Mouse (Mus musculus): ENCODE measurements at regions not wholly inside any gene's neighbourhood (a gene's known extent, or its start where the extent isn't known, plus 50 kb on each side); places are given as distances from the start of the nearest gene placed in this dataset.

DNA sequence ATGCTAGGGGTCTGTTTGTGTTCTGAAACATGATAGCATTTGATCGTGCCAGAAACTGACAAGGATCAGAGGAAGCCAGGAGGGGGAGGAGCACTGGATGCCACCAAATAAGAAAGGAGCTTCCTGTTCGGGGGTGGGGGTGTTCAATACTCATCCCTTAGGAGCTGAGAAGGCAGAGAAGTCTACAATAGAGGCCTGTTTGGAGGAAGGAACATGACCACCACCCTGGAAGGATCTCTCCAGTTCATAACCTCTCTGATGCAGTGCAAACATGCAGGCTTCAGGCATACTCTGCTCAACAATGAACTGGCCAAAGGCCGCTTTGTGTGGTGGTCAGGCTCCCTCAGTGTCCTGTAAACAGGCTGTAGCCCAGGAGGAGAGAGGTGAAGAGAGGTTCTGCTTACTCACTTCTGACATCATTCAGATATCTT lies 515.8 kb downstream of the Tshz3 start:
- no peaks in the 10 kb centered on the region for H3K27me3 ChIP-seq (replicated peaks; ENCODE audit: control insufficient read depth, insufficient read depth, low read length)
- H3K27ac ChIP-seq (ENCODE audit: low read length) = no peak overlapping the region
- H3K9me3 ChIP-seq (ENCODE audit: control insufficient read depth, low read length) = no peaks in the 10 kb centered on the region
- no peaks in the 10 kb centered on the region for H3K36me3 ChIP-seq (ENCODE audit: control insufficient read depth, insufficient read depth)
- H3K4me3 ChIP-seq (replicated peaks; ENCODE audit: low read length) = no peak overlapping the region
- H3K4me1 ChIP-seq (replicated peaks; ENCODE audit: control insufficient read depth, insufficient read depth, low read length) = peaks cover 5% of the 10 kb centered on the region; the same call in 1 of the 2 replicates
- no peak overlapping the region for H3K4me2 ChIP-seq (ENCODE audit: low read length)
- WGBS = 31% methylated on average over 3 of the region's 3 CpGs
- no peak for ATAC-seq
- no peak overlapping the region for H3K9ac ChIP-seq (replicated peaks; ENCODE audit: low read depth, low read length)

DNA sequence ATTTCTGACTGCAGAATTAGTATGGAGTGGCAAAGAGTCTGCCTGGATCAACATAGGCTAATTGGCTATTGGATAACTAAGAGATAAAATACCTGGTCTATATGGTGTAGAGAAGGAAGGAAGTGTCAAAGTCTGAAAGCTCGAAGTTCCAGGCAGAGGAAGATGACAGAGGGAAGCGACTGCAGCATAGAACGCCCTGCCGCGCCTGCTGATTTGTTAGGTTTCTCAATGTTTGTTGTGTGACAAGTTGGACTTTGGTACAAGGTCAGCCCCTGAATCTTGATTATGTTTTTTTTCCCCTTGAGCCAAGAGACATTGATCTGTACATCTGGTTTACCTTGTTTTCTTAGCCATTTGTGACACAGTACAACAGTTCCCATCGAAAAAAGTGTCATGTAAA lies 517.6 kb downstream of the Tshz3 start:
- no peak overlapping the region for H3K27ac ChIP-seq (ENCODE audit: low read length)
- H3K9ac ChIP-seq (replicated peaks; ENCODE audit: low read depth, low read length) = no peak overlapping the region
- no peaks in the 10 kb centered on the region for H3K36me3 ChIP-seq (ENCODE audit: control insufficient read depth, insufficient read depth)
- H3K4me1 ChIP-seq (replicated peaks; ENCODE audit: control insufficient read depth, insufficient read depth, low read length) = peaks cover 5% of the 10 kb centered on the region; the same call in 1 of the 2 replicates
- 95% methylated on average over 6 of the region's 6 CpGs for WGBS
- no peak for ATAC-seq
- no peaks in the 10 kb centered on the region for H3K27me3 ChIP-seq (replicated peaks; ENCODE audit: control insufficient read depth, insufficient read depth, low read length)
- H3K9me3 ChIP-seq (ENCODE audit: control insufficient read depth, low read length) = no peaks in the 10 kb centered on the region
- H3K4me2 ChIP-seq (ENCODE audit: low read length) = no peak overlapping the region
- no peak overlapping the region for H3K4me3 ChIP-seq (replicated peaks; ENCODE audit: low read length)

DNA sequence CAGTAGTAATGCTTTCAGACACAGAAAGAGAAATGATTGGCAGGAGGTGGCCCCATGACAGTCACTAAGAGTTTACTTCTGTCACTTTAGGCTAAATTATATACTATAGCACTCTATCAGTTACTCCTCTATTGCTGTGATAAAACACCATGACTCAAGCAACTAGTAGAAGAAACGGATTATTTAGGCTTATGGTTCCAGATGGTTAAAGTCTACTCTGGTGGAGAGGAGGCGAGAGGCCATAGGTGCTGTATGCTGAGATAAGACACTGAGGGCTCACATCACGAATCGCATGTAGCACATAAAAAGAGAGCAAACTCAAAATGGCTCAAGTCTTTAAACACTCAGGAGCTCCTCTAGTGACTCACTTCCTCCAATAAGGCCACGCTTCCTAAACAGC lies 522.6 kb downstream of the Tshz3 start:
- H3K27ac ChIP-seq (ENCODE audit: low read length) = no peak overlapping the region
- no peak for ATAC-seq
- WGBS = 95% methylated on average over 5 of the region's 5 CpGs
- no peak overlapping the region for H3K4me3 ChIP-seq (replicated peaks; ENCODE audit: low read length)
- peaks cover 5% of the 10 kb centered on the region; the same call in 1 of the 2 replicates for H3K9me3 ChIP-seq (ENCODE audit: control insufficient read depth, low read length)
- H3K4me2 ChIP-seq (ENCODE audit: low read length) = no peak overlapping the region
- no peaks in the 10 kb centered on the region for H3K27me3 ChIP-seq (replicated peaks; ENCODE audit: control insufficient read depth, insufficient read depth, low read length)
- H3K36me3 ChIP-seq (ENCODE audit: control insufficient read depth, insufficient read depth) = no peaks in the 10 kb centered on the region
- no peaks in the 10 kb centered on the region for H3K4me1 ChIP-seq (replicated peaks; ENCODE audit: control insufficient read depth, insufficient read depth, low read length)
- H3K9ac ChIP-seq (replicated peaks; ENCODE audit: low read depth, low read length) = no peak overlapping the region

DNA sequence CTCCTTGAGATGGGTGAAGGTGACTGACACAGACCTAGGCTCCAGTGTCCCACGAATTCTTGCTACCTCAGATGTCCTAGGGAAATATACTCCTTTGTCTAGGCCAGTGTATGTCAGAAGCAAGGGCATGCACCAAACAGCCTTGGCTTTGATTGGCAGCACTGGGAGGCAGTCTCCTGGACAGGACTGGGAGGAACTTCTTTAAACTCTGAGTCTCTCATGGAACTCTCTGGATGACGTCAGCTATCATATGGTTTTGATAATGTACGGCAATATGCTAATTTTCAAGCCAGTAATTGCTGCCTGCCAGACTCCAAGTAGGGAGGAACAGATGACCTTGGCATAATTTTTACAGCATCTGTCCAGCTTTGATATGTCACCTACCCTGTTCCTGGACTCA lies 528.5 kb downstream of the Tshz3 start:
- ATAC-seq = no peak
- no peaks in the 10 kb centered on the region for H3K36me3 ChIP-seq (ENCODE audit: control insufficient read depth, insufficient read depth)
- H3K27ac ChIP-seq (ENCODE audit: low read length) = no peak overlapping the region
- H3K4me2 ChIP-seq (ENCODE audit: low read length) = no peak overlapping the region
- no peaks in the 10 kb centered on the region for H3K27me3 ChIP-seq (replicated peaks; ENCODE audit: control insufficient read depth, insufficient read depth, low read length)
- H3K4me3 ChIP-seq (replicated peaks; ENCODE audit: low read length) = no peak overlapping the region
- H3K4me1 ChIP-seq (replicated peaks; ENCODE audit: control insufficient read depth, insufficient read depth, low read length) = no peaks in the 10 kb centered on the region
- H3K9me3 ChIP-seq (ENCODE audit: control insufficient read depth, low read length) = peaks cover 3% of the 10 kb centered on the region; the same call in 1 of the 2 replicates
- H3K9ac ChIP-seq (replicated peaks; ENCODE audit: low read depth, low read length) = no peak overlapping the region
- 58% methylated on average over 3 of the region's 3 CpGs for WGBS

DNA sequence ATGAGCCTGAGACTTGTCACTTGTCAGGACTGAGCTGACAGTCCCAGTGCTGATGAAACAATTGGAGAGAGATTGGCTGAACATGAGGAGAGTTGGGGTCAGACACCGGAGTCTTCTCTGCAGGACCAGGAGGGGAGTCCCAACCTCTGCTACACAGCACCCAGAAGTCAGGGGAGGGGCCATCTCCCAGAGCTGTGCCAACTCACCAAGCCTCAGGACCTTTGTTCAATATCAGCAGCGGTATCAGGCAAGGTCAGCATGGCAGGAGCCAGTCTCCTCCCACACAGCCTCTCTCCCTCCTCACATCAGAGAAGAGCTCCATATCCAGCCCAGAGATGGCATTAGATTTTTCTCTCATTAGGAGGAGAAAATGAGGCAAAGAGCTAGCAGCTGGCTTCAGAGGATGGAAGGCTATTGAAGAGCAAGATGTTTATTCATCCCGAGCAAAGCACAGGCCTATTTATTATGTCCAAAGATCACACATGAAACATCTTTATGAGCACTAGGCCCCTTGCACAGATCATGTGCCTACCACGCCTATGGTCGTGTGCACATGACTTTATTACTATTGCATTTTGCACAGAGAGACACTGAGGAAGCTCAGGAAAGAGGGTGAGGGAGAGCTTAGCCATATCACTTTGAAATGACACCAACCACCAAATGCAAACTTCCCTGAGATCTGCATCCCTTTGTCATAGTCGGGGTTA lies 532.9 kb downstream of the Tshz3 start:
- no peak overlapping the region for H3K4me2 ChIP-seq (ENCODE audit: low read length)
- H3K27me3 ChIP-seq (replicated peaks; ENCODE audit: control insufficient read depth, insufficient read depth, low read length) = no peaks in the 10 kb centered on the region
- no peaks in the 10 kb centered on the region for H3K9me3 ChIP-seq (ENCODE audit: control insufficient read depth, low read length)
- H3K27ac ChIP-seq (ENCODE audit: low read length) = no peak overlapping the region
- 81% methylated on average over 6 of the region's 6 CpGs for WGBS
- H3K9ac ChIP-seq (replicated peaks; ENCODE audit: low read depth, low read length) = no peak overlapping the region
- ATAC-seq = no peak
- H3K36me3 ChIP-seq (ENCODE audit: control insufficient read depth, insufficient read depth) = no peaks in the 10 kb centered on the region
- no peak overlapping the region for H3K4me3 ChIP-seq (replicated peaks; ENCODE audit: low read length)
- H3K4me1 ChIP-seq (replicated peaks; ENCODE audit: control insufficient read depth, insufficient read depth, low read length) = no peaks in the 10 kb centered on the region

DNA sequence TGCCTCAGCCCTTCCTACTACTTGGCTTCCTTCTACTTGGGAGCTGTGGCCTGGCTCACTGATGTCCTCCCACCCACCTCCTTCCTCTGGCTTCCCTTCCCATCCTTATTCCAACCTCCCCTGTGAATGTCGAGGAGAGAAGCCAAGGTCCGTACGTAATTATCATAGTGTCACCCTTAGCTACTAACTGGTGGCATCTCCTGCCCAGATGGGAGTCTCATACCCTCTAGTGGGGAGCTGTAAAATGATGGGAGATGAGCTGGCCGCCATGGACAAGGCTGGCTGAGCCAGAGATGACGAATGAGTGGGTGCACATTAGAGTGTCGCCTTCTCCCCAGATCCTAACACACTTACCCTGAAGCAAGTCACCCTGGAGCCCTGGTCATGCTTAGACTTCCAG lies 532.6 kb downstream of the Zfp536 start:
- H3K4me1 ChIP-seq (replicated peaks; ENCODE audit: control insufficient read depth, insufficient read depth, low read length) = no peaks in the 10 kb centered on the region
- no peaks in the 10 kb centered on the region for H3K9me3 ChIP-seq (ENCODE audit: control insufficient read depth, low read length)
- no peak overlapping the region for H3K4me3 ChIP-seq (replicated peaks; ENCODE audit: low read length)
- no peak overlapping the region for H3K27ac ChIP-seq (ENCODE audit: low read length)
- H3K9ac ChIP-seq (replicated peaks; ENCODE audit: low read depth, low read length) = no peak overlapping the region
- H3K4me2 ChIP-seq (ENCODE audit: low read length) = no peak overlapping the region
- H3K27me3 ChIP-seq (replicated peaks; ENCODE audit: control insufficient read depth, insufficient read depth, low read length) = no peaks in the 10 kb centered on the region
- ATAC-seq = no peak
- 76% methylated on average over 6 of the region's 6 CpGs for WGBS
- no peaks in the 10 kb centered on the region for H3K36me3 ChIP-seq (ENCODE audit: control insufficient read depth, insufficient read depth)

DNA sequence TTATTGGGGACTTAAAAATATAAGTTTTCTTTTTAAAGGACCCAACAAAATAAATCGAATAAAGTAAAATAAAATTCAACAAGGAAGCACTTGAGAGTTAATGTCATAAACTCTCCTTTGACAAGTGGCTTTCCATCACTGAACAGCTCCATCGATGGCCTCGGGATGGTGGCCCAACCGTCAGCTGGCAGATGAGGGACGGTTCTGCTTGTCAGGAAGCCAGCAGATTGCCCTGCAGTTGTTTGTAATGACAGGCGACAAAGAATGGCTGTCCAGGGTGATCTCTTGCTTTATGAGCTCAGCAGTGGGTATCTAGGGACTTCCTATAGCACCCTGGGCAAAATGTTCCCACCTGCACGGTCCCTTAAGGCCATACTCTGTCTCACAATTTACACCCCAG lies 531.7 kb downstream of the Zfp536 start:
- 71% methylated on average over 7 of the region's 7 CpGs for WGBS
- Histone ChIP-seq H3K4me2 (ENCODE audit: low read length) (no peak overlapping the region), H3K9me3 (ENCODE audit: control insufficient read depth, low read length) (no peaks in the 10 kb centered on the region), H3K9ac (replicated peaks; ENCODE audit: low read depth, low read length) (no peak overlapping the region), H3K4me1 (replicated peaks; ENCODE audit: control insufficient read depth, insufficient read depth, low read length) (no peaks in the 10 kb centered on the region), H3K27ac (ENCODE audit: low read length) (no peak overlapping the region), H3K27me3 (replicated peaks; ENCODE audit: control insufficient read depth, insufficient read depth, low read length) (no peaks in the 10 kb centered on the region), H3K36me3 (ENCODE audit: control insufficient read depth, insufficient read depth) (no peaks in the 10 kb centered on the region), H3K4me3 (replicated peaks; ENCODE audit: low read length) (no peak overlapping the region)
- ATAC-seq = no peak

DNA sequence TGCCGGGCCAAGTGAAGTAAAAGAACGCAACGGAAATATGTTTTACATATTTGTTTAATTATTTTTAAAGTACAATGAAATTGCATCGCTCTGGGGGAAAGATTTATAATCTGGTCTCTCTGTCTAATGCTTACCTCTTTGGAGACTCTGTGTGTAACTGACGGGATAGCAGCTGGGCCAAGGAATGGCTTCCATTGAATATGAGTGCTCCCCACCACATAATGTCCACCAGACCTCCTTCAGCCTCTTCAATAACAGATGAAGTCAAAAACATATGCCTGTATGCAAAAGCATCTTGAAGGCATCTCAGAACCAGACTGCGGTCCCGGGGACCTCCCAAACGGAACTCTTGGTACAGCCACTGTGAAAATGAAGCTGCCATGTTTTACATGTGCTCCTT lies 531.0 kb downstream of the Zfp536 start:
- Histone ChIP-seq H3K4me3 (replicated peaks; ENCODE audit: low read length) (no peak overlapping the region), H3K27ac (ENCODE audit: low read length) (no peak overlapping the region), H3K36me3 (ENCODE audit: control insufficient read depth, insufficient read depth) (no peaks in the 10 kb centered on the region), H3K9ac (replicated peaks; ENCODE audit: low read depth, low read length) (no peak overlapping the region), H3K27me3 (replicated peaks; ENCODE audit: control insufficient read depth, insufficient read depth, low read length) (no peaks in the 10 kb centered on the region), H3K4me1 (replicated peaks; ENCODE audit: control insufficient read depth, insufficient read depth, low read length) (no peaks in the 10 kb centered on the region), H3K9me3 (ENCODE audit: control insufficient read depth, low read length) (no peaks in the 10 kb centered on the region), H3K4me2 (ENCODE audit: low read length) (no peak overlapping the region)
- no peak for ATAC-seq
- WGBS = 90% methylated on average over 8 of the region's 8 CpGs

DNA sequence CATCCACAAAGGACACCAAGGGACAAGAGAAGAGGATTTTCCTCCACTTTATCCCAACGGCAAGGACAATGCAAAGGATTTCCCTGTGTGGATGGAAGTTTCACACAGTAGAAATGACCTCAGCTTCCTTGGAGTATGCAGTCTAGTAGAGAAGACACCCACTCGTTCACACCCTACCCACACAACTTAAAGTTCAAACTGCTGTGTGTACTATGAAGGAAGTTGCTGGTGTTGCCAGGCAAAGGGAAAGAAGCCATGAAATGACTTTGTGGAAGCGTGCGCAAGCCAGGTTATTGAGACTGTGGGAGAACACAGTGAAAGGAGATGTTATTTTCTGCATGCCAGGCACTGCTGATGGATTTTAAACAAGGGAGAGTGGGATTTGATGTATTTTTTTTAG lies 527.3 kb downstream of the Zfp536 start:
- H3K27me3 ChIP-seq (replicated peaks; ENCODE audit: control insufficient read depth, insufficient read depth, low read length) = no peaks in the 10 kb centered on the region
- 80% methylated on average over 4 of the region's 4 CpGs for WGBS
- no peaks in the 10 kb centered on the region for H3K4me1 ChIP-seq (replicated peaks; ENCODE audit: control insufficient read depth, insufficient read depth, low read length)
- ATAC-seq = no peak
- no peaks in the 10 kb centered on the region for H3K9me3 ChIP-seq (ENCODE audit: control insufficient read depth, low read length)
- H3K9ac ChIP-seq (replicated peaks; ENCODE audit: low read depth, low read length) = no peak overlapping the region
- H3K36me3 ChIP-seq (ENCODE audit: control insufficient read depth, insufficient read depth) = no peaks in the 10 kb centered on the region
- H3K27ac ChIP-seq (ENCODE audit: low read length) = no peak overlapping the region
- no peak overlapping the region for H3K4me2 ChIP-seq (ENCODE audit: low read length)
- no peak overlapping the region for H3K4me3 ChIP-seq (replicated peaks; ENCODE audit: low read length)

DNA sequence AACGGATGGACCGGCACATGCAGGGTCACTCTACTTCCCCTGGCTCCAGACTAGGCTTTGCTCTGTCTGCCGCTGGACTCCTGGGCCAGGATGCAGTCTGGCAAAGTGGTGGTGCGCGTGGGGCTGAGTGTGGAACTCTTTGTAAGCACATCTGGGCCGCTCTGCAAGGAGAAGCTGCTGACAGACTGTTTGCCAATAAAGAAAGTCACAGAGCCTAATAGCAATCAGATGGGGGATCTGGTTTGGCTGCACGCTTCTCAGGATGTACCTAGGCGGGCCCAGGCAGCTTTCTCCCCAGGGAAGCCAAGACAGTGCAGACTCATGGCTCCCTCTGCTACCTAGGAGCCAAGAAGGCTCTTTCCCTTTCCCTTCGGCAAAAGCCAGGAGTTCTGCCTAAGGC lies 519.0 kb downstream of the Zfp536 start:
- Histone ChIP-seq H3K4me2 (ENCODE audit: low read length) (no peak overlapping the region), H3K4me1 (replicated peaks; ENCODE audit: control insufficient read depth, insufficient read depth, low read length) (no peaks in the 10 kb centered on the region), H3K27me3 (replicated peaks; ENCODE audit: control insufficient read depth, insufficient read depth, low read length) (no peaks in the 10 kb centered on the region), H3K27ac (ENCODE audit: low read length) (no peak overlapping the region), H3K4me3 (replicated peaks; ENCODE audit: low read length) (no peak overlapping the region), H3K36me3 (ENCODE audit: control insufficient read depth, insufficient read depth) (no peaks in the 10 kb centered on the region), H3K9ac (replicated peaks; ENCODE audit: low read depth, low read length) (no peak overlapping the region), H3K9me3 (ENCODE audit: control insufficient read depth, low read length) (no peaks in the 10 kb centered on the region)
- ATAC-seq = no peak
- WGBS = 82% methylated on average over 9 of the region's 9 CpGs

Measured in forebrain, embryonic 16.5 days (tissue).